Mouse (Mus musculus) C2C12 (cell line): ENCODE data around the gene Cox4i2.

ENCODE experiments used
- CEBPB ChIP-seq: IDR thresholded peaks from one replicate; pipeline ENCODE4 v1.6.1; 2011; ENCODE audit warnings: low read depth, mild to moderate bottlenecking, control low read depth, moderate library complexity
- CTCF ChIP-seq: IDR thresholded peaks from one replicate; pipeline ENCODE4 v1.5.1; 2011; ENCODE audit not compliant: control insufficient read depth, insufficient read depth, insufficient read length
- MAX ChIP-seq: IDR thresholded peaks from one replicate; pipeline ENCODE4 v1.6.1; 2011; ENCODE audit warnings: mild to moderate bottlenecking, control low read depth
- MYOG ChIP-seq: IDR thresholded peaks from one replicate; pipeline ENCODE4 v1.6.1; 2011; ENCODE audit not compliant: control insufficient read depth, insufficient read length; ENCODE audit errors: extremely low read depth

GRCm38 (mm10) chr2:152705993-152706571 lies 47.9 kb upstream of the Cox4i2 start:
- TF ChIP-seq CTCF (no peak), MYOG (no peak), CEBPB (no peak), MAX (no peak)
